Mouse (Mus musculus) small intestine, adult 2 months (tissue): ENCODE results near the gene Marveld3. TPM values are rescaled to one million over a fixed set of nuclear protein-coding genes. Genes with fewer than 3 reads are reported as not detected.
A peak's percentile ranks its signal among the peaks of the same experiment; 100 is the strongest.

Source experiments
- H3K27ac ChIP-seq: fragments of 200-500 bp; 2 replicates; pipeline ENCODE4 v1.5.1; 2012; ENCODE audit warnings: low read depth, low read length, control low read depth, inconsistent platforms; ENCODE audit not compliant: insufficient read depth
- H3K27me3 ChIP-seq: fragments of 200-500 bp; 2 replicates; pipeline ENCODE4 v1.6.1; 2012; ENCODE audit warnings: mild to moderate bottlenecking, moderate library complexity, low read length, inconsistent platforms; ENCODE audit not compliant: control insufficient read depth, insufficient read depth
- H3K36me3 ChIP-seq: fragments of 200-500 bp; 2 replicates; pipeline ENCODE4 v1.6.1; 2012; ENCODE audit warnings: mild to moderate bottlenecking, low read length, control low read depth, inconsistent platforms; ENCODE audit not compliant: control insufficient read depth, insufficient read depth
- H3K4me1 ChIP-seq: fragments of 200-500 bp; 2 replicates; pipeline ENCODE4 v1.6.1; 2012; ENCODE audit warnings: low read length, inconsistent platforms, mixed read lengths; ENCODE audit not compliant: control insufficient read depth, insufficient read depth, insufficient read length
- H3K4me3 ChIP-seq: fragments of 200-500 bp; 2 replicates; pipeline ENCODE4 v1.5.1; 2012; ENCODE audit warnings: low read depth, mild to moderate bottlenecking, control low read depth, inconsistent platforms, low read length, moderate library complexity
- CTCF ChIP-seq: fragments of 200-500 bp; IDR thresholded peaks from 2 replicates; pipeline ENCODE4 v1.5.1; 2012; ENCODE audit warnings: low read depth, mild to moderate bottlenecking, control low read depth, inconsistent platforms, low read length, moderate library complexity, mixed read lengths; ENCODE audit not compliant: insufficient replicate concordance, insufficient read length; ENCODE audit errors: extremely low read depth
- POLR2A ChIP-seq: fragments of 200-500 bp; IDR thresholded peaks from 2 replicates; pipeline ENCODE4 v1.6.1; 2012; ENCODE audit warnings: low read depth, mild to moderate bottlenecking, control low read depth, inconsistent platforms, low read length, moderate library complexity
- WGBS: fragments of 180-500 bp; shearing (Covaris S2); methylation state at CpG from one replicate; pipeline ENCODE4 v1.1.7; 2018; 5-methylcytosine and 5-hydroxymethylcytosine counted together
- polyA plus RNA-seq: library from polyadenylated mRNA; depleted of rRNA; stranded (reverse); fragments of >200 nt; gene quantifications from 2 replicates; pipeline ENCODE4 v1.2.3, GENCODE M21; 2012

Marveld3 gene
- polyA plus RNA-seq, 1 experiment, result 48.7 TPM

- Histone ChIP-seq H3K27ac (no peak overlapping the region), H3K27me3 (no peaks in the 10 kb centered on the region), H3K36me3 (peaks cover 42% of the 10 kb centered on the region), H3K4me1 (peaks cover 22% of the 10 kb centered on the region; the same call in 1 of the 2 replicates), H3K4me3 (no peak overlapping the region)
- TF ChIP-seq POLR2A (no peak), CTCF (no peak)
- WGBS, result 71% methylated on average over 13 of the region's 13 CpGs
These were observed 7.5 kb downstream of the Marveld3 start for GRCm38 (mm10) chr8:109954486-109954948.

GRCm38 (mm10) chr8:109952171-109952570 is 9.8 kb downstream of the Marveld3 start:
- Histone ChIP-seq H3K27me3 (no peaks in the 10 kb centered on the region), H3K36me3 (peaks cover 32% of the 10 kb centered on the region), H3K4me1 (peaks cover 9% of the 10 kb centered on the region; the same call in 1 of the 2 replicates), H3K4me3 (no peak overlapping the region), H3K27ac (no peak overlapping the region)
- TF ChIP-seq POLR2A (no peak), CTCF (no peak)
- WGBS, result 84% methylated on average over 7 of the region's 7 CpGs

GRCm38 (mm10) chr8:109948285-109948564 is 13.8 kb downstream of the Marveld3 start:
- WGBS, result 61% methylated on average over 19 of the region's 19 CpGs
- H3K36me3 ChIP-seq, result peaks cover 7% of the 10 kb centered on the region
- H3K4me1 ChIP-seq, result peaks cover 24% of the 10 kb centered on the region; the same call in 1 of the 2 replicates
- no peaks in the 10 kb centered on the region for H3K27me3 ChIP-seq
- H3K4me3 ChIP-seq, result no peak overlapping the region
- TF ChIP-seq POLR2A (no peak), CTCF (no peak)
- no peak overlapping the region for H3K27ac ChIP-seq

- no peak overlapping the region for H3K27ac ChIP-seq
- H3K27me3 ChIP-seq, result no peaks in the 10 kb centered on the region
- WGBS, result 57% methylated on average over 26 of the region's 26 CpGs
- peak; percentile 68; the same call in 1 of the 2 replicates for TF ChIP-seq CTCF
- no peak for TF ChIP-seq POLR2A
- H3K4me3 ChIP-seq, result no peak overlapping the region
- peaks cover 26% of the 10 kb centered on the region; the same call in 1 of the 2 replicates for H3K4me1 ChIP-seq
- peaks cover 7% of the 10 kb centered on the region for H3K36me3 ChIP-seq
These were observed 14.3 kb downstream of the Marveld3 start for GRCm38 (mm10) chr8:109947447-109948284.

- H3K4me3 ChIP-seq, result no peak overlapping the region
- 45% methylated on average over 7 of the region's 7 CpGs for WGBS
- H3K4me1 ChIP-seq, result peaks cover 26% of the 10 kb centered on the region; the same call in 1 of the 2 replicates
- no peaks in the 10 kb centered on the region for H3K27me3 ChIP-seq
- H3K27ac ChIP-seq, result peak overlapping the region; percentile 96
- H3K36me3 ChIP-seq, result peaks cover 5% of the 10 kb centered on the region
- no peak for TF ChIP-seq POLR2A
- TF ChIP-seq CTCF, result no peak
These were observed 15.7 kb downstream of the Marveld3 start for GRCm38 (mm10) chr8:109946272-109946671.

GRCm38 (mm10) chr8:109945694-109946093 is 16.3 kb downstream of the Marveld3 start:
- H3K27ac ChIP-seq, result peak overlapping the region; percentile 96
- TF ChIP-seq CTCF (no peak), POLR2A (no peak)
- H3K36me3 ChIP-seq, result peaks cover 10% of the 10 kb centered on the region
- H3K4me1 ChIP-seq, result peaks cover 26% of the 10 kb centered on the region; the same call in 1 of the 2 replicates
- WGBS, result 29% methylated on average over 7 of the region's 7 CpGs
- H3K27me3 ChIP-seq, result no peaks in the 10 kb centered on the region
- H3K4me3 ChIP-seq, result no peak overlapping the region

- Histone ChIP-seq H3K27me3 (no peaks in the 10 kb centered on the region), H3K27ac (peak overlapping the region; percentile 96), H3K4me1 (peaks cover 26% of the 10 kb centered on the region; the same call in 1 of the 2 replicates), H3K36me3 (peaks cover 14% of the 10 kb centered on the region), H3K4me3 (no peak overlapping the region)
- WGBS, result 25% methylated on average over 9 of the region's 9 CpGs
- TF ChIP-seq POLR2A, result no peak
- TF ChIP-seq CTCF, result no peak
These were observed 16.8 kb downstream of the Marveld3 start for GRCm38 (mm10) chr8:109945153-109945632.
